ENCODE assay signal across 12 mouse cellular contexts in genomic region chr6:127605067-127606025, GRCm38 (mm10). TPM values are rescaled to one million over a fixed set of nuclear protein-coding genes. Genes with fewer than 3 reads are reported as not detected.
DNase-seq lines count a peak whose midpoint lies in the region; ATAC-seq and TF ChIP-seq lines count a peak whose summit lies in the region.
"Had no signal": no experiment of that assay in that cellular context is flagged by ENCODE, and none has a peak within 500 bp of the region (broad histone marks: within the 10 kb centered on the region; RNA-seq: fewer than 3 reads in every experiment).

No protein-coding gene starts in this region.

- 70% methylated on average over 15 of the region's 15 CpGs for WGBS in hindbrain, embryonic 10.5 days
- 60% methylated on average over 15 of the region's 15 CpGs for WGBS in hindbrain, postnatal 0 days
- 61% methylated on average over 15 of the region's 15 CpGs for WGBS in lung, postnatal 0 days
- 57% methylated on average over 15 of the region's 15 CpGs for WGBS in lung, adult 2 months
- 55% methylated on average over 15 of the region's 15 CpGs for WGBS in limb, embryonic 10.5 days
- 47% methylated on average over 15 of the region's 15 CpGs for WGBS in neural tube, embryonic 15.5 days

- H3K27me3 ChIP-seq in hindbrain, embryonic 10.5 days (ENCODE audit: insufficient read depth, poor library complexity, severe bottlenecking) = no peaks in the 10 kb centered on the region
- H3K27me3 ChIP-seq in hindbrain, postnatal 0 days (ENCODE audit: insufficient read depth, low read length) = no peaks in the 10 kb centered on the region
- no peaks in the 10 kb centered on the region for H3K27me3 ChIP-seq in lung, postnatal 0 days (replicated peaks; ENCODE audit: insufficient read depth, low read length)
- peaks cover 4% of the 10 kb centered on the region; the same call in 1 of the 2 replicates for H3K27me3 ChIP-seq in limb, embryonic 10.5 days (ENCODE audit: low read depth, poor library complexity, severe bottlenecking)
- no peaks in the 10 kb centered on the region for H3K27me3 ChIP-seq in neural tube, embryonic 15.5 days (replicated peaks)
- H3K27me3 ChIP-seq: heart, embryonic 12.5 days; stomach, embryonic 15.5 days had no signal

- H3K4me3 ChIP-seq in hindbrain, embryonic 10.5 days = no peak overlapping the region
- no peak overlapping the region for H3K4me3 ChIP-seq in hindbrain, postnatal 0 days (ENCODE audit: low read length)
- no peak overlapping the region for H3K4me3 ChIP-seq in lung, postnatal 0 days (ENCODE audit: low read depth, low read length)
- no peak overlapping the region for H3K4me3 ChIP-seq in lung, adult 2 months (replicated peaks; ENCODE audit: extremely low read depth, low read depth, low read length)
- H3K4me3 ChIP-seq in limb, embryonic 10.5 days = 0 out of 2 replicates have a peak overlapping the region, but pooled peaks have one; percentile 1
- no peak overlapping the region for H3K4me3 ChIP-seq in neural tube, embryonic 15.5 days (replicated peaks)
- H3K4me3 ChIP-seq: heart, embryonic 12.5 days; stomach, embryonic 15.5 days had no signal

- H3K27ac ChIP-seq in hindbrain, embryonic 10.5 days = 0 out of 2 replicates have a peak overlapping the region, but pooled peaks have one; percentile 29
- H3K27ac ChIP-seq in hindbrain, postnatal 0 days = no peak overlapping the region
- no peak overlapping the region for H3K27ac ChIP-seq in lung, postnatal 0 days (ENCODE audit: low read length)
- H3K27ac ChIP-seq in limb, embryonic 10.5 days = peak overlapping the region; percentile 46
- H3K27ac ChIP-seq in neural tube, embryonic 15.5 days (replicated peaks) = peak overlapping the region; percentile 61; the same call in 1 of the 2 replicates
- H3K27ac ChIP-seq: stomach, embryonic 15.5 days had no signal

- H3K4me1 ChIP-seq in hindbrain, embryonic 10.5 days (replicated peaks) = 0 out of 2 replicates have a peak, but pooled peaks cover 6% of the 10 kb centered on the region
- no peaks in the 10 kb centered on the region; the same call in 1 of the 2 replicates for H3K4me1 ChIP-seq in hindbrain, postnatal 0 days (ENCODE audit: insufficient read depth, low read length)
- H3K4me1 ChIP-seq in lung, postnatal 0 days (ENCODE audit: insufficient read depth, low read depth, low read length) = no peaks in the 10 kb centered on the region
- H3K4me1 ChIP-seq in lung, adult 2 months (ENCODE audit: control insufficient read depth, insufficient read depth, low read length) = no peaks in the 10 kb centered on the region
- H3K4me1 ChIP-seq in limb, embryonic 10.5 days = peaks cover 18% of the 10 kb centered on the region
- H3K4me1 ChIP-seq in neural tube, embryonic 15.5 days = peaks cover 9% of the 10 kb centered on the region
- H3K4me1 ChIP-seq: heart, embryonic 12.5 days; stomach, embryonic 15.5 days had no signal

- no peak for TF ChIP-seq POLR2A in lung, adult 2 months (IDR thresholded peaks at IDR 0.05; ENCODE audit: borderline replicate concordance, extremely low read depth, low read depth, low read length)

- H3K4me2 ChIP-seq in hindbrain, postnatal 0 days (ENCODE audit: low read depth, low read length) = no peak overlapping the region
- H3K4me2 ChIP-seq in lung, postnatal 0 days (replicated peaks; ENCODE audit: low read depth, low read length) = no peak overlapping the region
- no peak overlapping the region for H3K4me2 ChIP-seq in neural tube, embryonic 15.5 days
- H3K4me2 ChIP-seq: heart, embryonic 12.5 days; stomach, embryonic 15.5 days had no signal

- 0 out of 2 replicates have a peak, but pooled peaks have one; percentile 17 for TF ChIP-seq EP300 in lung, postnatal 0 days (IDR thresholded peaks at IDR 0.05)

- DNase-seq in hindbrain, embryonic 10.5 days (ENCODE audit: low spot score) = no peak
- no peak for DNase-seq in hindbrain, postnatal 0 days (ENCODE audit: low spot score)
- peak; percentile 81 for DNase-seq in lung, postnatal 0 days (ENCODE audit: low spot score)
- DNase-seq in lung, adult 2 months = no peak
- peak; percentile 51 for DNase-seq in limb, embryonic 10.5 days (ENCODE audit: low spot score)
- DNase-seq in embryo, embryonic 10 days (ENCODE audit: low spot score) = no peak
- DNase-seq in layer of hippocampus, adult 9-10 months (ENCODE audit: low spot score) = no peak
- DNase-seq: cerebellum, adult 11 months; gastrocnemius, postnatal 36 days had no signal

- peaks cover 4% of the 10 kb centered on the region; the same call in 1 of the 2 replicates for H3K9me3 ChIP-seq in hindbrain, embryonic 10.5 days
- H3K9me3 ChIP-seq in hindbrain, postnatal 0 days (ENCODE audit: low read length) = no peaks in the 10 kb centered on the region
- no peaks in the 10 kb centered on the region for H3K9me3 ChIP-seq in lung, postnatal 0 days (ENCODE audit: low read length)
- H3K9me3 ChIP-seq in limb, embryonic 10.5 days (replicated peaks) = no peaks in the 10 kb centered on the region
- H3K9me3 ChIP-seq in neural tube, embryonic 15.5 days (replicated peaks) = 0 out of 2 replicates have a peak, but pooled peaks cover 3% of the 10 kb centered on the region
- H3K9me3 ChIP-seq: heart, embryonic 12.5 days; stomach, embryonic 15.5 days had no signal

- no peak for ATAC-seq in hindbrain, postnatal 0 days
- peak; percentile 86 for ATAC-seq in lung, postnatal 0 days
- ATAC-seq in neural tube, embryonic 15.5 days (ENCODE audit: low FRiP score) = peak; percentile 28

- no peak overlapping the region for H3K9ac ChIP-seq in hindbrain, postnatal 0 days (replicated peaks; ENCODE audit: low read length)
- H3K9ac ChIP-seq in lung, postnatal 0 days (replicated peaks; ENCODE audit: low read depth) = no peak overlapping the region
- no peak overlapping the region for H3K9ac ChIP-seq in neural tube, embryonic 15.5 days (replicated peaks)
- H3K9ac ChIP-seq: heart, embryonic 12.5 days; stomach, embryonic 15.5 days had no signal

- H3K36me3 ChIP-seq in hindbrain, embryonic 10.5 days = no peaks in the 10 kb centered on the region
- no peaks in the 10 kb centered on the region for H3K36me3 ChIP-seq in hindbrain, postnatal 0 days (ENCODE audit: insufficient read depth, low read length)
- no peaks in the 10 kb centered on the region for H3K36me3 ChIP-seq in lung, postnatal 0 days (ENCODE audit: insufficient read depth, low read length)
- H3K36me3 ChIP-seq in limb, embryonic 10.5 days = peaks cover 2% of the 10 kb centered on the region; the same call in 1 of the 2 replicates
- no peaks in the 10 kb centered on the region for H3K36me3 ChIP-seq in neural tube, embryonic 15.5 days
- H3K36me3 ChIP-seq: heart, embryonic 12.5 days; stomach, embryonic 15.5 days had no signal

- TF ChIP-seq CTCF in hindbrain, postnatal 0 days (IDR thresholded peaks at IDR 0.05; ENCODE audit: low read depth) = no peak
- TF ChIP-seq CTCF in lung, postnatal 0 days (IDR thresholded peaks at IDR 0.05) = no peak
- TF ChIP-seq CTCF in lung, adult 2 months (IDR thresholded peaks at IDR 0.05; ENCODE audit: insufficient read depth, low read length) = no peak

RNA-seq across cellular contexts. Expression of gene Cracr2a, which starts 44.2 kb away (rescaled TPM):
- 1.0 and 1.1 TPM in 2 replicates for polyA plus RNA-seq in hindbrain, embryonic 10.5 days (2016; fragmentation: Nextera tagmentation; extraction: Ambion mirVana)
- total RNA-seq in hindbrain, postnatal 0 days (2014; rRNA removed) = 0.47 and 0.52 TPM in 2 replicates
- polyA plus RNA-seq in hindbrain, postnatal 0 days (2015; fragmentation: Nextera tagmentation; extraction: Ambion mirVana) = 1.0 and 1.1 TPM in 2 replicates
- polyA plus RNA-seq in lung, postnatal 0 days (2015; fragmentation: Nextera tagmentation; extraction: Ambion mirVana) = 5.4 and 6.5 TPM in 2 replicates
- 10.2 and 12.7 TPM in 2 replicates for polyA plus RNA-seq in lung, adult 2 months (2012; rRNA removed)
- 1.8 and 2.1 TPM in 2 replicates for polyA plus RNA-seq in limb, embryonic 10.5 days (2016; fragmentation: Nextera tagmentation; extraction: Ambion mirVana)
- polyA plus RNA-seq in neural tube, embryonic 15.5 days (2015; fragmentation: Nextera tagmentation; extraction: Ambion mirVana) = 1.0 and 1.2 TPM in 2 replicates

Comparison
In these comparisons a context has a peak if more than half of its experiments do, and no peak if none do; other contexts are left out.
1. DNase-seq: peak in lung, postnatal 0 days (single experiment) and limb, embryonic 10.5 days (single experiment); none in hindbrain, embryonic 10.5 days (single experiment), hindbrain, postnatal 0 days (single experiment), lung, adult 2 months (single experiment), embryo, embryonic 10 days (single experiment) and layer of hippocampus, adult 9-10 months (single experiment).
2. H3K27ac ChIP-seq: peak in hindbrain, embryonic 10.5 days (single experiment), limb, embryonic 10.5 days (single experiment) and neural tube, embryonic 15.5 days (single experiment); none in hindbrain, postnatal 0 days (single experiment) and lung, postnatal 0 days (single experiment).